Mouse (Mus musculus): ENCODE data around the gene Trmu. TPM values are rescaled to one million over a fixed set of nuclear protein-coding genes. Genes with fewer than 3 reads are reported as not detected.

Gene Trmu
- polyA plus RNA-seq, 1 experiment from 2014 or later: 14.4 TPM

DNA sequence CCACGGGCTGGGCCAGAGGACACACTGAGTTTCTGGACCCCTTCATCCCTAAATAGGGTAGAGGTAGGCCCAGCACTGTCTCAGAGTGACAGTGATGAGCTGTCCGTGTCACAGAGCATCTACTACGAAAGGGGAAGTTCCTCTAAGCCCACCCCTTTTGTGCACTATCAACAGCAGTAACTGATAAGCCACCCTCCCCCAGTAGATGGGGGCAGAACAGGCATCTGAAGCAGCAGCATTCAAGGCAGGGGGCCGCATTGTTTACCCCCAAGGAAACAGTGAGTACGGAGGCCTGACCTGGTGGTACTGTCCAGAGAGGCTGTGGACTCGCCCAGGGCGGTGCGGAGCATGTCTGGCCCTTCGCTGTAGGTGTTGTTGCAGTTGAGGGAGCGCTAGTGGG lies 23.4 kb downstream of the Trmu start:
- Histone ChIP-seq H3K27ac (ENCODE audit: low read depth, low read length) (no peak overlapping the region), H3K27me3 (replicated peaks; ENCODE audit: control insufficient read depth, insufficient read depth, low read length) (no peaks in the 10 kb centered on the region), H3K4me1 (replicated peaks; ENCODE audit: control insufficient read depth, insufficient read depth, low read length) (no peaks in the 10 kb centered on the region), H3K9me3 (ENCODE audit: control insufficient read depth) (no peaks in the 10 kb centered on the region), H3K9ac (ENCODE audit: low read depth, low read length) (no peak overlapping the region), H3K36me3 (ENCODE audit: control insufficient read depth, insufficient read depth) (peaks cover 8% of the 10 kb centered on the region), H3K4me2 (replicated peaks; ENCODE audit: low read depth) (no peak overlapping the region), H3K4me3 (ENCODE audit: low read depth, low read length) (no peak overlapping the region)
- ATAC-seq: no peak
- no peak for TF ChIP-seq CTCF (IDR thresholded peaks at IDR 0.05; ENCODE audit: low read depth)
- 77% methylated on average over 10 of the region's 10 CpGs for WGBS

DNA sequence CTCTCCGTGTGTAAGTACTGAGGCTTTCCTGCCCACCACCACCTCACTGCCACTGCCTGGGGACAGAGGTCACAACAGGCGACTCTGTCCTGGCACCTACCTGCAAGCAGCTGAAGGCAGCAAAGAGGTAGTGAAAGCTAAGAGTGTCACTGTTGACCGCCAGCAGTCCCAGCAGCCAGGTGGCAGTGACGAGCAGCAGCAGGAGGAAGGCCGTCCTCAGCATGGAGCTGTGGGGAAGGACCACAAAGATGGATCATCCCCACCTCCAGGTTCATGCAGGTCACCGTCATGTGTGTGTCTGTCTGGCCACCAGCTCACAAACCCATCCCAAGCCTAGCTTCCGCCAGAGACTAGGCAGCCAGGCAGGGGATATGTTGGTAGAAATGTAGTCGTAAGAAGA lies 24.7 kb downstream of the Trmu start:
- H3K4me3 ChIP-seq (ENCODE audit: low read depth, low read length): no peak overlapping the region
- H3K4me2 ChIP-seq (replicated peaks; ENCODE audit: low read depth): no peak overlapping the region
- 65% methylated on average over 8 of the region's 8 CpGs for WGBS
- TF ChIP-seq CTCF (IDR thresholded peaks at IDR 0.05; ENCODE audit: low read depth): peak; percentile 88
- H3K9ac ChIP-seq (ENCODE audit: low read depth, low read length): no peak overlapping the region
- no peak overlapping the region for H3K27ac ChIP-seq (ENCODE audit: low read depth, low read length)
- no peaks in the 10 kb centered on the region for H3K27me3 ChIP-seq (replicated peaks; ENCODE audit: control insufficient read depth, insufficient read depth, low read length)
- peaks cover 3% of the 10 kb centered on the region; the same call in 1 of the 2 replicates for H3K4me1 ChIP-seq (replicated peaks; ENCODE audit: control insufficient read depth, insufficient read depth, low read length)
- no peaks in the 10 kb centered on the region for H3K9me3 ChIP-seq (ENCODE audit: control insufficient read depth)
- H3K36me3 ChIP-seq (ENCODE audit: control insufficient read depth, insufficient read depth): no peaks in the 10 kb centered on the region; the same call in 1 of the 2 replicates
- no peak for ATAC-seq

DNA sequence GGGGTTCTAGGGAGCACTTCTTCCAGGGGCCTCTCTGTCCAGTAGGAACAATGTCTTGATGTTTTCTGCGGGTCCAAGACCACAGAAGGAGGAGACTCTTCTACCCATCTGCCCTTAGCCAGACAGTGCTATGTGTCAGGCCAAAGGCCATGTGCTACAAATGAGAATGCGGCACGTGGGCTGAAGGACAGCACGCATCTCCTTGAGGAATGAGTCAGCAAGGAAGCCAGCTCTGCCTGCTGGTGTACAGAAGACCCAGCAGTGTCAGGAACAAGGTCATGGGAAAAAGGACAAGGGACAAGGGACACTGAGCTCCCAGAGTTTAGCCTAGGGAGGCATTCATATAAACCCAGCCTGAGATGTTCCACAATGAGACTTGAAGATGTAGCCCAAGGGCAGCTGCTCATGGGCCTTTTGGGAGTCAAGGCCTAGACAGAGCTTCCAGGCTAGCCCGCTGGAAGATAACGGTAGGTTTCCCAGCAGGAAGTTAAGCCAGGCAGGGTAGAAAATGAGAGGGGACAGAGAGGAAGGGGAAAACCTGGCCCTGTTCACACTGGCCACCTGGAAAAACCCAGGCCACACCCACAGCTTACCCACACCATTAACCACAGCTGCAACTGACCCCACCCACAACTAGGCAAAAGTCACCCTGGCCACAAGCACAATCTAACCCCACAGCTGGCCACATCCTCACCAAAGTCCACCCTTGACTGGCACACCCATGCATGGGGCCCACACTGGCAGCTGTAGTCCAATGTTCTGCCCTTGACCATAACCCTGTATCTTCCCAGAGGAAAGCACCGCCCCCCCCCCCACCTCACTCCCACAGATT lies 29.8 kb downstream of the Trmu start:
- Histone ChIP-seq H3K27me3 (replicated peaks; ENCODE audit: control insufficient read depth, insufficient read depth, low read length) (no peaks in the 10 kb centered on the region), H3K4me1 (replicated peaks; ENCODE audit: control insufficient read depth, insufficient read depth, low read length) (peaks cover 5% of the 10 kb centered on the region), H3K9me3 (ENCODE audit: control insufficient read depth) (no peaks in the 10 kb centered on the region), H3K4me3 (ENCODE audit: low read depth, low read length) (no peak overlapping the region), H3K9ac (ENCODE audit: low read depth, low read length) (no peak overlapping the region), H3K27ac (ENCODE audit: low read depth, low read length) (peak overlapping the region; percentile 46), H3K36me3 (ENCODE audit: control insufficient read depth, insufficient read depth) (no peaks in the 10 kb centered on the region), H3K4me2 (replicated peaks; ENCODE audit: low read depth) (peak overlapping the region; percentile 13; the same call in 1 of the 2 replicates)
- WGBS: 62% methylated on average over 7 of the region's 7 CpGs
- peak; percentile 86 for ATAC-seq
- TF ChIP-seq CTCF (IDR thresholded peaks at IDR 0.05; ENCODE audit: low read depth): no peak

DNA sequence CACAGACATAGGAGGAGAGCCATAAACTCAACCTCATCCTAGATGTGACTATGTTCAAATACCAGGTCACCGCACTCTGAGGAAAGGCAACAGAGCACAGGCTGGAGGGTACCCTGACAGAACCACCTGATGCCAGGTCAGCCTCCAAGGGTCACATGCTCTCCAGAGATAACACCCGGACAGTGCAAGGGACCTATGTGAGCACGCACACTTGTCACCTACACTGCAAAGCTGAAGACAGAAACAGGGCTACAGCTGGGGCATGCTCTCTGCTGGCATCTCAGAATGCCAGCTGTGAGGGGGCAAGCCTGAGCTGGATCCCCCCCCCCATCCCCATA lies 30.3 kb downstream of the Trmu start:
- peak; percentile 65 for ATAC-seq
- H3K27ac ChIP-seq (ENCODE audit: low read depth, low read length): peak overlapping the region; percentile 46; the same call in 1 of the 2 replicates
- peak overlapping the region; percentile 13; the same call in 1 of the 2 replicates for H3K4me2 ChIP-seq (replicated peaks; ENCODE audit: low read depth)
- H3K9ac ChIP-seq (ENCODE audit: low read depth, low read length): no peak overlapping the region
- no peak overlapping the region for H3K4me3 ChIP-seq (ENCODE audit: low read depth, low read length)
- H3K27me3 ChIP-seq (replicated peaks; ENCODE audit: control insufficient read depth, insufficient read depth, low read length): no peaks in the 10 kb centered on the region
- no peaks in the 10 kb centered on the region for H3K36me3 ChIP-seq (ENCODE audit: control insufficient read depth, insufficient read depth)
- TF ChIP-seq CTCF (IDR thresholded peaks at IDR 0.05; ENCODE audit: low read depth): no peak
- 51% methylated on average over 3 of the region's 3 CpGs for WGBS
- peaks cover 5% of the 10 kb centered on the region for H3K4me1 ChIP-seq (replicated peaks; ENCODE audit: control insufficient read depth, insufficient read depth, low read length)
- no peaks in the 10 kb centered on the region for H3K9me3 ChIP-seq (ENCODE audit: control insufficient read depth)

DNA sequence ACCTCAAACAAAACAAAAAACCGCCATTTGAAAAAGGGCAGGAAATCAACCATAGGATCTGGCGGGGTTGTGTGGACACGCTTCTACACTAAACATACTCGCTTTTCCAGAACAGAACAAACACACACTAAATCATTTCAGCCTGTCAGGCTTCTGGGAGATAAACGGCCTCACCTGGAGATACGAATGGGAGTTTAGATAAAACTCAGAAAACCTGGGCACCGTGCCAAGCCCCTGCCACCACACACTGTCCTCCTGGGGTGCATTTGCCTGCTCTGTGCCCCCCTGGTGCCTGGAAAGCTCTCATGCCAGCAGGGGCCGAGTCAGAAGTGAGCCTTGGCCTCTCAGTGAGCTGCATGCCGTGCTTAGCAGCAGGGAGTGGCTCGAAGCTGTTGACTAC lies 30.8 kb downstream of the Trmu start:
- Histone ChIP-seq H3K27ac (ENCODE audit: low read depth, low read length) (peak overlapping the region; percentile 46; the same call in 1 of the 2 replicates), H3K4me2 (replicated peaks; ENCODE audit: low read depth) (no peak overlapping the region), H3K36me3 (ENCODE audit: control insufficient read depth, insufficient read depth) (no peaks in the 10 kb centered on the region), H3K9ac (ENCODE audit: low read depth, low read length) (no peak overlapping the region), H3K9me3 (ENCODE audit: control insufficient read depth) (no peaks in the 10 kb centered on the region), H3K4me1 (replicated peaks; ENCODE audit: control insufficient read depth, insufficient read depth, low read length) (peaks cover 5% of the 10 kb centered on the region), H3K4me3 (ENCODE audit: low read depth, low read length) (no peak overlapping the region), H3K27me3 (replicated peaks; ENCODE audit: control insufficient read depth, insufficient read depth, low read length) (no peaks in the 10 kb centered on the region)
- no peak for ATAC-seq
- 11% methylated on average over 10 of the region's 10 CpGs for WGBS
- TF ChIP-seq CTCF (IDR thresholded peaks at IDR 0.05; ENCODE audit: low read depth): no peak

DNA sequence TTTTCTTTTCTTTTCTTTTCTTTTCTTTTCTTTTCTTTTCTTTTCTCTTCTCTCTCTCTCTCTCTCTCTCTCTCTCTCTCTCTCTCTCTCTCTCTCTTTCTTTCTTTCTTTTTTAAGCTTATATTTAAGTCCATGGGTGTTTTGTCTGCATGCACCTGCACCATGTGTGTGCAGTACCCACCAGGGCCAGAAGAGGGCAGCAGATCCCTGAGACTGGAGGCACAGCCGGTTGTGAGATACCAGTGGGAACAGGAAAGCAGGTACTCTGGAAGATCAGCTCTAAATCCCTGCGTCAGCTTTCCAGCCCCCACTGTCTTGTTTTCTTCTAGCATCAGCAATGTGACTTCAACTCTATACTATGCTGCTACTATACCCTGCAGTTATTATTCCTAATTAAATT lies 34.5 kb downstream of the Trmu start:
- H3K9me3 ChIP-seq (ENCODE audit: control insufficient read depth): no peaks in the 10 kb centered on the region
- no peak overlapping the region for H3K4me2 ChIP-seq (replicated peaks; ENCODE audit: low read depth)
- no peak overlapping the region for H3K9ac ChIP-seq (ENCODE audit: low read depth, low read length)
- H3K4me1 ChIP-seq (replicated peaks; ENCODE audit: control insufficient read depth, insufficient read depth, low read length): peaks cover 4% of the 10 kb centered on the region
- peak; percentile 84 for TF ChIP-seq CTCF (IDR thresholded peaks at IDR 0.05; ENCODE audit: low read depth)
- H3K27ac ChIP-seq (ENCODE audit: low read depth, low read length): no peak overlapping the region
- no peak for ATAC-seq
- no peaks in the 10 kb centered on the region for H3K36me3 ChIP-seq (ENCODE audit: control insufficient read depth, insufficient read depth)
- WGBS: 35% methylated on average over 2 of the region's 2 CpGs
- no peaks in the 10 kb centered on the region for H3K27me3 ChIP-seq (replicated peaks; ENCODE audit: control insufficient read depth, insufficient read depth, low read length)
- H3K4me3 ChIP-seq (ENCODE audit: low read depth, low read length): no peak overlapping the region

Data from intestine, postnatal 0 days (tissue).